Mouse (Mus musculus): ENCODE data around the gene Grasp. TPM values are rescaled to one million over a fixed set of nuclear protein-coding genes. Genes with fewer than 3 reads are reported as not detected.
A peak's percentile ranks its signal among the peaks of the same experiment; 100 is the strongest.

Gene Grasp
- polyA plus RNA-seq, 1 experiment from 2014 or later, result 3.9 TPM

DNA sequence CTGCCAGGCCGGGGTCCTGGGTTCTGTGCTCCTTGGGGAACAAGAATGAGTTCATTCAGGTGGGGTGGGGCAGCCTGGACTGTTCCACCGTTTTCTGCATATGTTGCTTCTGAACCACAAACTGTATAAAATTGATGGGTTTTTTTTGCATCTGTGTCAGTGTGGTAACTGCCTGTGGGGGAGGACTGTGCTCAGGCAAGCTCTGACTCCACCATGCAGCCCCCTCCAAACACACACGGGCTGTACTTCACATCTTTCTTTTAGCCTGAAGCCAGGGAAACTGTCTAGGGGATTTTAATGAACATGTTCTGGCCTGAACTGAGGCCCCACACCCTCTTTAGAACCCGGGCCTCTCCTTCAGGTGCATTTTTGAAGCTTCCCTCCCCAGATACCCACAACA is 8.6 kb downstream of the Grasp start:
- no peaks in the 10 kb centered on the region for H3K9me3 ChIP-seq
- H3K27ac ChIP-seq, result peak overlapping the region; percentile 88; the same call in 1 of the 2 replicates
- peak overlapping the region; percentile 9; the same call in 1 of the 2 replicates for H3K9ac ChIP-seq
- peaks cover 50% of the 10 kb centered on the region for H3K4me1 ChIP-seq (replicated peaks)
- peaks cover 18% of the 10 kb centered on the region for H3K36me3 ChIP-seq
- WGBS, result 58% methylated on average over 4 of the region's 4 CpGs
- ATAC-seq, result no peak
- no peak overlapping the region for H3K4me2 ChIP-seq (replicated peaks)
- H3K27me3 ChIP-seq (replicated peaks), result no peaks in the 10 kb centered on the region
- no peak overlapping the region for H3K4me3 ChIP-seq (replicated peaks)

DNA sequence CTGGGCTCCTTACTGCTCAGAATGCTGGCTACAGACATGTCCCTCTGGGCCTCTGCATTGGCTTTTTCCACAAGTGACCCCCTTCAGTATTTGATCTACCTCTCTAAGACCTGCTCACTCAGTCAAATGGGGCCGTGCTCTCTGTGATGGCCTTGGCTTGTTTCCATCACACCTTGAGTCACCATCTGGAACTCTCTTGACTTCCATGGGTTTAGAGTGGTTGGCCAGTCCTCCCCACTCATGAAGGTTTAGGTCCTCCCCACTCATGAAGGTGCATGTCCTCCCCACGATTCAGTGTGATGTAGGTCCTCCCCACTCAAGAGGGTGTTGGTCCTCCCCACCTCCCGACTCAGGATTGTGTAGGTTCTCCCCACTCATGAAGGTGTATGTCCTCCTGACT is 9.2 kb downstream of the Grasp start:
- no peak overlapping the region for H3K4me3 ChIP-seq (replicated peaks)
- H3K9me3 ChIP-seq, result no peaks in the 10 kb centered on the region
- no peak for ATAC-seq
- peaks cover 18% of the 10 kb centered on the region for H3K36me3 ChIP-seq
- H3K4me2 ChIP-seq (replicated peaks), result peak overlapping the region; percentile 28; the same call in 1 of the 2 replicates
- H3K9ac ChIP-seq, result peak overlapping the region; percentile 30
- H3K4me1 ChIP-seq (replicated peaks), result peaks cover 46% of the 10 kb centered on the region
- peak overlapping the region; percentile 88 for H3K27ac ChIP-seq
- no peaks in the 10 kb centered on the region for H3K27me3 ChIP-seq (replicated peaks)
- 82% methylated on average over 3 of the region's 3 CpGs for WGBS

DNA sequence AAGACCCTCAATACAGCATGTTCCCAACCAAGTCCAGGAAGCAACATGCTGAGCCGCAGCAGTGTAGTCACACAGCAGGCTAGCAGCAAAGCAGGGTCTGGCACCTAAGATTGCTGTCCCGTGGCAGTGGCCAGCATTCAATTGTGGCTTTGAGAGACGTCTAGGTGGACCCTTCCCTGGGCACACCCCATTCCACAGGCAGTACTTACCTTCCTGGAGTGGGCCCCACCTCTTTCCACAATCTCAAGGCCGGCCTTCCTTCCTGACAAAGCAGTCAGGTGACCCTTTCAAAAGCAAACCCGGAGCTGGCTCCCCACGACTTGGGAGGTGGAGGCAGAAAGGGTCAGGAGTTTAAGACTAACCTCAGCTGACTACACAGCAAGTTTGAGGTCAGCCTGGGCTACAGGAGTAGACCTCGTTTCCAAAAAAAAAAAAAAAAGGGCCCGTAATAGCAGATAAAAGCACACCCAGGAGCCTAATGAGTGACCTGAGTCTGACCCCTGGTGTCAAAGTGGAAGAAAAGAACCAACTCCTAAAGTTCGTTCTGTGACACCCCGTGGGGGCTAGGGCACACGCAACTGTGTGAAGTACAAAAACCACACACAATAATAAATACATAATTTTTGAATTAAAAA is 9.8 kb downstream of the Grasp start:
- ATAC-seq, result peak; percentile 63
- no peaks in the 10 kb centered on the region for H3K27me3 ChIP-seq (replicated peaks)
- peak overlapping the region; percentile 28; the same call in 1 of the 2 replicates for H3K4me2 ChIP-seq (replicated peaks)
- H3K27ac ChIP-seq, result peak overlapping the region; percentile 88
- H3K36me3 ChIP-seq, result peaks cover 18% of the 10 kb centered on the region
- peak overlapping the region; percentile 30 for H3K9ac ChIP-seq
- no peaks in the 10 kb centered on the region for H3K9me3 ChIP-seq
- H3K4me3 ChIP-seq (replicated peaks), result no peak overlapping the region
- WGBS, result 27% methylated on average over 11 of the region's 11 CpGs
- H3K4me1 ChIP-seq (replicated peaks), result peaks cover 44% of the 10 kb centered on the region

DNA sequence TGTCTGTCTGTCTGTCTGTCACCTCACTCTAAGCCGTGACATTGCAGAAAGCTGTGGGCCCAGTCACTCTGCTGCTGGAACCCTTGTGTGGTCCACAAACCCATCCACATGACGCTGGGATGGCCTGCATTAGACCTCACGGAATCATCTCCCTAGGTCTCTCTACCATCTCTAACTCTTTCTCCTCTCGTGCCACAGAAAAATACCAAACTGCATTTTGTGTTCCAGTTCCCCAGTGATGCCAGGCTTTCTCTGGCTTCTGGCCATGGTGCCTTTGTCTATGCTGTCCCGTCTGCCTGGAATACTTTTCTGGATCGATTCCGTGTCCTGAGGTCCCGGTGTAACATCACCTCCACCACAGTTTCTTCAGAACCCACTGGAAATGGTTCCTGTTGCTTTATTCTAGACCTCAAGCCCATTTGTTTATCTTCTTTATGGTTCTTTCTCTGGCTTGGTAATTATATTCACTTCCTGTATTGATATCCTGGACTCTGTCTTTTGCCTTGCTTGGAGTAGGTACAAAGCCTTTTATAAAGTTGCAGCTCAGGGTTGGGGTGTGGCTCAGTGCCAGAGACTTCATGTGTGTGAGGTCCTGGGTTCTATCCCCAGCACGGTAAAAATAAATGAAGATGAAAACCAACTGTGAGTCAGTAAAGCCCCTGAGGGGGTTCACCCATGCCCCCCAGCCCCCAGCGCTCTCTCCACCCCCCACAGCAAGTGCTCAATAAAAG is 10.8 kb downstream of the Grasp start:
- Histone ChIP-seq H3K4me3 (replicated peaks) (no peak overlapping the region), H3K27me3 (replicated peaks) (no peaks in the 10 kb centered on the region), H3K27ac (peak overlapping the region; percentile 88), H3K9ac (peak overlapping the region; percentile 14; the same call in 1 of the 2 replicates), H3K4me2 (replicated peaks) (peak overlapping the region; percentile 47), H3K4me1 (replicated peaks) (peaks cover 44% of the 10 kb centered on the region), H3K9me3 (no peaks in the 10 kb centered on the region), H3K36me3 (peaks cover 16% of the 10 kb centered on the region)
- WGBS, result 62% methylated on average over 10 of the region's 10 CpGs
- peak; percentile 39; the same call in 1 of the 2 replicates for ATAC-seq

DNA sequence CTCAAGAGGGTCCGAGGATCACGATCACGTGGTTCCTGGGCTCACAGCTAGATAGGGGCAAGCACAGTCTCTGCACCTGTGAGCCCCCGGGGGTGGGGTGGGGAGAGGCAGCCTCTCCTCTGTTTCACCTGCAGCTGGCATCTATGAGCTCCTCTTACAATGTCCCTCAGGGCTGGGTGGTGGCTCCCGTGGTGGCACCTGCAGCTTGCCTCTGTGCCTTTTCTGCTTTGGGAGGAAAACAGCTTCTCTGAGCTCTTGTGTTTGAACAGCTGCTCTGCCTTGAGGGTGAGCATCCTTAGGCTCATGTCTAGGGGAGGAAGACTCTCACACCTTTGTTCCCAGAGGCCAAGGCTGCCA is 11.3 kb downstream of the Grasp start:
- Histone ChIP-seq H3K27me3 (replicated peaks) (no peaks in the 10 kb centered on the region), H3K36me3 (peaks cover 12% of the 10 kb centered on the region), H3K4me1 (replicated peaks) (peaks cover 44% of the 10 kb centered on the region), H3K27ac (peak overlapping the region; percentile 88), H3K9ac (peak overlapping the region; percentile 14; the same call in 1 of the 2 replicates), H3K9me3 (no peaks in the 10 kb centered on the region), H3K4me2 (replicated peaks) (peak overlapping the region; percentile 47), H3K4me3 (replicated peaks) (no peak overlapping the region)
- 31% methylated on average over 5 of the region's 5 CpGs for WGBS
- ATAC-seq, result peak; percentile 20

DNA sequence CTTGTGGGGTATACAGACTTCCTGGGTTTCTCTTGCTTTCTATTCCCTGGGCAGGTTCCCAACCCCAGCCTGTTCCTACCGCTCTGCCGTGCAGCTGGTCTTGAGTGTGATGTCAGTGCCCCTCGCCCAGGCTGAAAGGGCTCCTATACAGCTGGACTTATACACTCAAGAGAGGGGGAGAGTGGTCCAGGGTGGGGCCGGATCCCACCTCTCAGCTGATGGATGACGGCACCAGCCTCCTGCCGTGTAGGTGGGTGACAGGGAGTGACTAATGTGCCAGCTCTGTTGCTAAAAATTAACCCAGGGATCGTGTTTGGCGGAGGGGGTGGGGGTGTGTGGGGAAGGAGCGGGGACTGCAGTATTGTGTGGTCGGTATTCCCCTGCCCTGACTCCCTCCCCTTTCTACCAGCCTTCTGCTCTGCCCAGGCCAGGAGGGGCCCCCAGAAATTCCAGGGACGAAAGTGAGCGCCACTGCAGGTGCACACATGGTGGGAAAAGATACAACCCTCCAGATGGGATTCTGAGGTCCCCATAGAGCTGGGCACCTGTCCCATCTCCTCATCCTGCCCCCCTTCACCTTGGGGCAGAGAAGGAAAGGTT is 11.8 kb downstream of the Grasp start:
- peak overlapping the region; percentile 11; the same call in 1 of the 2 replicates for H3K4me3 ChIP-seq (replicated peaks)
- 20% methylated on average over 12 of the region's 12 CpGs for WGBS
- H3K9ac ChIP-seq, result 0 out of 2 replicates have a peak overlapping the region, but pooled peaks have one; percentile 14
- peak; percentile 42 for ATAC-seq
- H3K27ac ChIP-seq, result peak overlapping the region; percentile 88
- H3K4me2 ChIP-seq (replicated peaks), result peak overlapping the region; percentile 47
- H3K27me3 ChIP-seq (replicated peaks), result no peaks in the 10 kb centered on the region
- peaks cover 8% of the 10 kb centered on the region for H3K36me3 ChIP-seq
- peaks cover 46% of the 10 kb centered on the region for H3K4me1 ChIP-seq (replicated peaks)
- H3K9me3 ChIP-seq, result no peaks in the 10 kb centered on the region

DNA sequence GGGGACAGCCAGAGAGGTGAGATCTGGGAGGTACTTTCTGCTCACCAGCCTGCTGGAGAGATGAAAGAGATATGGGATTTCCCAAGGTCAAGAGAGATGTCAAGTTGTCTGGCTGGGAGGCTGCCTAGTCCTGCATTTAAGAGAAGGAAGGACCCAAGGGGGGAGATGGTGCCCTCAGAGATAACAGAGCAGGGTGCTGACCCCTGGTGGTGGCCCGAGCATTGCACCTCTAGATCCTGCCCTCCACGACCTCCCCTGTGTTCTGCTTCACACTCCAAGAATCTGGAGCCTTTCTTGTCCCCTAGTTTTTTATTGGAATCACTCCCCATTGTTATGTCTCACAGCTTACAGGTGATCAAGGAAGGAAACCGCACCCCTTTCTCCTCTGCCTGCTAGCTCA is 12.9 kb downstream of the Grasp start:
- H3K4me3 ChIP-seq (replicated peaks), result no peak overlapping the region
- ATAC-seq, result no peak
- H3K9me3 ChIP-seq, result no peaks in the 10 kb centered on the region
- no peak overlapping the region for H3K27ac ChIP-seq
- H3K27me3 ChIP-seq (replicated peaks), result no peaks in the 10 kb centered on the region
- 6% methylated on average over 3 of the region's 3 CpGs for WGBS
- no peak overlapping the region for H3K4me2 ChIP-seq (replicated peaks)
- H3K9ac ChIP-seq, result no peak overlapping the region
- H3K36me3 ChIP-seq, result no peaks in the 10 kb centered on the region
- peaks cover 48% of the 10 kb centered on the region for H3K4me1 ChIP-seq (replicated peaks)

DNA sequence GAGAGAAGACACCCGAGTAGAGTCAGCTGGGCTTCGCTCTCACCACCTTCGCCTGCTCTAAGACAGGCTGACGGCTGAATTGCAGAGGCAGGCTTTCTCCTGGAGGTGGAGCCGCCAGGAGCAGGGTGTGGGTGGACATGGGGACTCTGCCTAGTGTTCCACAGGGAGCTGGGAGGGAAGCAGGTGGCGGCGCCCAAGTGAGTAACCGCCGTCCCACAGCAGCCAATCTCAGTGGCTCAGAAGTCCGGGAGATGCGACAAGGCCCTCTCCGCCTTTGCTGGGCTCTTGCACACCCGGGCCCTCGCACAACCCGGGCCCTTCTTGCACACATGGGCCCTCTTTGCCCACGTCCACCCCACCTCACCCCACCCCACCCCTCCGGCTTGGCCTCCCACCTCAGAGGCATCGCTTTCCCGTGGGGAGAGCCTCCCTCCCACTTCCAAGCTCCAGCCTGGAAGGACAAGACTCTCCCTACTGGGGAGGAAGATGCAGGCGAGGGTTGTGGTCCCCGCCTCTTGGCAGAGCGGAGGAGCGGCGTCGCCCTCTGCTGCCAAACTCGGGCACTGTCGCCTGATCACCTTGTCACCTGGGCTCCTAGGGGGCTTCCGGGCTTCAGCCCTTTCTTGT is 15.0 kb downstream of the Grasp start:
- H3K27ac ChIP-seq, result peak overlapping the region; percentile 15; the same call in 1 of the 2 replicates
- H3K9me3 ChIP-seq, result no peaks in the 10 kb centered on the region
- peak overlapping the region; percentile 41; the same call in 1 of the 2 replicates for H3K9ac ChIP-seq
- peak; percentile 35; the same call in 1 of the 2 replicates for ATAC-seq
- H3K4me1 ChIP-seq (replicated peaks), result peaks cover 39% of the 10 kb centered on the region
- no peaks in the 10 kb centered on the region for H3K27me3 ChIP-seq (replicated peaks)
- peak overlapping the region; percentile 65 for H3K4me2 ChIP-seq (replicated peaks)
- 10% methylated on average over 28 of the region's 28 CpGs for WGBS
- H3K4me3 ChIP-seq (replicated peaks), result peak overlapping the region; percentile 23
- H3K36me3 ChIP-seq, result no peaks in the 10 kb centered on the region

DNA sequence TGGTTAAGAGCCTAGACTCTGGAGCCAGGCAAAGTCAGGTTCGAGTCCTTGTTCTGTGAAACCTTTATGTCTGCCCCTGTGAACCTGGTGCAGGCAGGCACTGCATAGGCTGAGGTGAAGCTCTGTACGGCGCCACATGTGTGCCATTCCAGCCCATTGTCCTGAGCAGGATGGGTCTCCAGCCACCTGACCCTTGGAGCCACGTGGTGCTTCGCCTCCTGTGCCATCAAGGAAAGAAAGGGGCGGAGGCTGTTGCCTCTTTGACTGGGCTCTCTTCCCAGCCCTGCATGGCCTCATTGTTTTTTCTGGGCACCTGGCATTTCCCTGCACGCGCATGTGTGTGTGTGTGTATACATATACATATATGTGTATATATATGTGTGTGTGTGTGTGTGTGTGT is 15.8 kb downstream of the Grasp start:
- Histone ChIP-seq H3K9me3 (no peaks in the 10 kb centered on the region), H3K27ac (no peak overlapping the region), H3K4me2 (replicated peaks) (no peak overlapping the region), H3K36me3 (no peaks in the 10 kb centered on the region), H3K4me3 (replicated peaks) (no peak overlapping the region), H3K4me1 (replicated peaks) (peaks cover 37% of the 10 kb centered on the region), H3K9ac (no peak overlapping the region), H3K27me3 (replicated peaks) (no peaks in the 10 kb centered on the region)
- 67% methylated on average over 8 of the region's 8 CpGs for WGBS
- no peak for ATAC-seq

DNA sequence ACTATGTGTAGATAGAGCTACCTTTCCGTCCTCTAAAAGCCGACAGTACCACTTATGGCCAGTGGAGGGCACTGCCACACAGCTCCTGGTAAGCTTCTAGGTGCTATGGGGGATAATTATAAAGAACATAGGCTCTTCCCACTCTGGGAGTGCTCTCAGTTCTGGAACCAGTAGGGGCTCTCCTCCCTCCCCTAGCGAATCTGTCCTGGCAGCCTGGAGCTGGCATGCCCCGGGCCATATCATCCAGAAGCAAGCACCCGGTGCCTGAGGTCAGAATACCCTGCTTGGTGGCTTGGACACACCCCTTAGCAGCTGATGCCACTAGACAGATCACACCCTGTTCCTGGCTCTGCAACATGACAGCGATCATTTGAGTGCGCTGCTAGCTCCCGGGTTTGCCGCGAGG is 16.8 kb downstream of the Grasp start:
- H3K27me3 ChIP-seq (replicated peaks), result no peaks in the 10 kb centered on the region
- H3K9ac ChIP-seq, result peak overlapping the region; percentile 17; the same call in 1 of the 2 replicates
- H3K36me3 ChIP-seq, result no peaks in the 10 kb centered on the region
- H3K4me2 ChIP-seq (replicated peaks), result peak overlapping the region; percentile 65
- peak; percentile 31; the same call in 1 of the 2 replicates for ATAC-seq
- 2% methylated on average over 10 of the region's 10 CpGs for whole genome bisulfite sequencing
- H3K4me3 ChIP-seq (replicated peaks), result peak overlapping the region; percentile 28
- peak overlapping the region; percentile 30; the same call in 1 of the 2 replicates for H3K27ac ChIP-seq
- H3K4me1 ChIP-seq (replicated peaks), result peaks cover 30% of the 10 kb centered on the region
- H3K9me3 ChIP-seq, result no peaks in the 10 kb centered on the region

DNA sequence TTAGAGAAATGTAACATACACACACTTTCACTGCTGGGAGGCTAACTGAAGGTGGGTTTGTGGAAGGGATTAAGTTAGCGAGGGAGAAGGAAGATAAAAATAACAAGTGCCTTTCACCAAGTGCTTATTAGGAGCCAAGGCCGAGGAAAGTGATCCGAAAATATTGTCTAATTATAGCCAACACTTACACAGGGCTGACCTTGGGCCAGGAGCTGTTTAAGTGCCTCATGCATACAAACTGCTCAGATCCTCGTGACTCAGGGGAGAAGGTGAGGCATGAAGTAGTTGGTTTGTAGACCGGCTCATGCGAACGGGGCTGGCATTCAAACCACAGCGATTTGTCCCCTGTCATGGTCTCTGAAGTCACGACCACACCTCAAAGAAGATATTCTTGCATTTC is 17.2 kb downstream of the Grasp start:
- Histone ChIP-seq H3K9ac (peak overlapping the region; percentile 17; the same call in 1 of the 2 replicates), H3K4me3 (replicated peaks) (peak overlapping the region; percentile 28; the same call in 1 of the 2 replicates), H3K4me1 (replicated peaks) (peaks cover 28% of the 10 kb centered on the region), H3K27me3 (replicated peaks) (no peaks in the 10 kb centered on the region), H3K4me2 (replicated peaks) (peak overlapping the region; percentile 65), H3K27ac (peak overlapping the region; percentile 30), H3K36me3 (no peaks in the 10 kb centered on the region), H3K9me3 (no peaks in the 10 kb centered on the region)
- 50% methylated on average over 9 of the region's 9 CpGs for WGBS
- no peak for ATAC-seq

DNA sequence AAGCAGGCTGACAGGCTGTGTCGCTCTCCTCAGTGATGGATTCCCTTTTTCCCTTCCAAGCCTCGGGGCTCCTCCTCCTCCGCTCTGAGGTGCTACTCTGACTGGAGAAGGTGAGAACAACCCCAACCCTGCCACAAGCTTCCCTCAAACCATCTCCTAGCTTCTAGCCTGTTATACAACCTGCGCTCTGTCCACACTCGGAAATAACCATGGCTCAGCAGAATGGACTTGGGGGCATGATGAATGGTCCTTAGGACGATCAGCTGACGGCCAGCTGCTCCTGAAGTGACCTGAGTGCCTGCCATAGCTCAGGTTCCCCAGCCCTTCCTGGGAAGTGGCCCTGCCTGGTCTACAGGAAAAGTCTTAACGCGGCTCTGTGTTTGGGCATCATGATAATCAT is 17.9 kb downstream of the Grasp start:
- Histone ChIP-seq H3K36me3 (no peaks in the 10 kb centered on the region), H3K4me2 (replicated peaks) (peak overlapping the region; percentile 65; the same call in 1 of the 2 replicates), H3K9me3 (no peaks in the 10 kb centered on the region), H3K27me3 (replicated peaks) (no peaks in the 10 kb centered on the region), H3K4me3 (replicated peaks) (no peak overlapping the region), H3K9ac (no peak overlapping the region), H3K4me1 (replicated peaks) (peaks cover 28% of the 10 kb centered on the region), H3K27ac (peak overlapping the region; percentile 30; the same call in 1 of the 2 replicates)
- 60% methylated on average over 9 of the region's 9 CpGs for WGBS
- ATAC-seq, result no peak

Data from intestine, embryonic 15.5 days (tissue).